Mouse (Mus musculus): Measurements from ENCODE around the gene Esrrg.

- TF ChIP-seq CTCF (IDR thresholded peaks at IDR 0.05; ENCODE audit: low read depth, low read length): no peak
- TF ChIP-seq POLR2A (IDR thresholded peaks at IDR 0.05; ENCODE audit: extremely low read depth, insufficient read depth, low read length): no peak
These were observed 226.0 kb downstream of the Esrrg start for GRCm38 (mm10) chr1:187834576-187834975.

Data from liver, adult 2 months (tissue).